Mouse (Mus musculus): ENCODE data around the gene Tex45.

- TF ChIP-seq MAFK (IDR thresholded peaks at IDR 0.05; ENCODE audit: insufficient read depth, low read depth, low read length): no peak
- peak; percentile 88 for TF ChIP-seq HCFC1 (IDR thresholded peaks at IDR 0.05; ENCODE audit: borderline replicate concordance, insufficient read depth, low read length)
- TF ChIP-seq CHD2 (IDR thresholded peaks at IDR 0.05; ENCODE audit: low read depth, low read length): no peak
- no peak for TF ChIP-seq ZNF384 (IDR thresholded peaks at IDR 0.05; ENCODE audit: low read depth, low read length)
- no peak for TF ChIP-seq ZC3H11A (IDR thresholded peaks at IDR 0.05; ENCODE audit: borderline replicate concordance, low read depth, low read length)
These were observed 44.6 kb downstream of the Tex45 start, which contains the start of gene Pnpla6 for GRCm38 (mm10) chr8:3515260-3515671.

All from ES-E14 (cell line).